Mouse (Mus musculus) monocyte, adult 2 months (primary cell): ENCODE data around the gene Gnb2.

Experiments used
- DNase-seq, 2 experiments: peaks; one replicate each; pipeline ENCODE4 v3.0.0; 2022; ENCODE audit warnings: low spot score in 2 of 2, low read depth in 1 of 2

Gene Gnb2

DNA sequence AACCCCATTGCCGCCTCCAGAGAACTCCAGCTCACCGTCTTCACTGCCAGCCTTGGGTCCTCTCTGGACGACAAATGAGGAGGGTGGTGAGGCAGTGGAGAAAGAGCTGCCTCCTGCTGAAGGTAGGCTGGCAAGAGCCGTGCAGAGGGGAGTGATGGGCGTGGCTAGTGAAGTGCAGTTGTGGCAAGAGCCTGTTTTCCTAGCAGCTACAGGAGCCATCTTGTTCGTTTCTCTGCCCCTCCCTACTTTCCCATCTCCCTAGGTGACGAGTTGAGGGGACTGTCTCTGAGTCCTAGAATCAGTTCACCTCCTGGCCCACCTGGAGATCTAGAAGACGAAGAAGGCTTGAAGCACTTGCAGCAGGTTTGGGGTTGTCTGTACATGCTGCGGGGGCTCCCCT, 11.4 kb downstream of the Gnb2 start:
- DNase-seq, result no peak

DNA sequence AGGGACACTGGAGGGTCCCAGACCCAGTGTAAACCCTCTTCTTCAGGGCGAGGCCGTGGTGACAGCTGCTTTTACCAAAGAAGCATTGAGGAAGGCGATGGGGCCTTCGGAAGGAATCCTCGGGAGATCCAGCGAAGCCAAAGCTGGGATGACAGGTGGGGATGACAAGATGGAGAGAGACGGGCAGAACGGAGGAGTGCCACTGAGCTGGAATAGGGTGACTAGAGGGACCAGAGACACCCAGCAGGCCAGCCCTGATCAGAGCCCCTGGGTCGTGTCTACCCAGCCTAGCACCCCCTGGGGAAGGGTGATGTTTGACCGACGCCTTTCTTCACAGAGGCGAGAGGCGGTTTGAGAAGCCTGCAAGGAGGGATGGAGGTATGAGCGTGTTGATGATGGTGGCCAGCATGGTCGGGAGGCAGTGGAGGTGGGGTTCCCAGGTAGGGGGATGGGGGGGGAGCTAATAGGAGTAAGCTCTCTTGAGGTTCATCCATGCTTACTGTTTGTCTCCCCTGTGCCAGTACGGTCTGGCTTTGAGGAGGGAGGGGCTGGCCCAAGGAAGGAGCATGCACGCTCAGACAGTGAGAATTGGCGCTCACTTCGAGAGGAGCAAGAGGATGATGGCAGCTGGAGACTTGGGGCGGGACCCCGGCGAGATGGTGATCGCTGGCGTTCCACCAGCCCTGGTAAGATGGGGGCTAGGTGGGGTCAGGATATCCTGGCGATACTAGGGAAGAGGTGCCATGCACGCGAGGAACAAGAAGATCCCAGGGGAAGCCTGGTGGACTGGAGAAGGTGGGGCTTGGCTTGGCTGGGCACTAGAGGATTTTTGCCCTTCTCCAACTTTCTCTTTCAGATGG, 13.4 kb downstream of the Gnb2 start:
- no peak for DNase-seq

- DNase-seq, result no peak
These were observed 14.9 kb downstream of the Gnb2 start, which contains the start of gene Gigyf1 for GRCm38 (mm10) chr5:137518436-137518835. Gene Gigyf1 (plus strand): TSS chr5:137518548.

DNA sequence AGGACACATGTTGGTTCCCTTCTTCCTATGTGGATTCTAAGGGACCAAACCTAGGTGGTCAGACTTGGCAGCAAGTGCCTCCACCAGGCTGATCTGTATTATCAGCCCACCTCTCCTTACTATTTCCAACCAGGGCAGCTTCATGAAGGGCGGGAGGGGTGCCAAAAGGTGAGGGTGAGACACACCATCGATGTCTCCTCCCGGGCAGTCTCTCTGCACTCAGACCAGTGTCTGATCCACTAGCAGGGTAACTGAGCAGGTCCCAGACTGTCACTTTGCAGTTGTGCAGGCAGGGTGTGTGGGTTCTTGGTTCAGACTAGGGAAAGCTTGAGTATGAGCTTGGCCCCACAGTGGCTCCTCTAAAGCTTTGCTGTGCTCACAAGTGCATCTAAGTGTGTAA, 18.5 kb downstream of the Gnb2 start:
- DNase-seq, result no peak

GRCm38 (mm10) chr5:137513951-137514721, 19.2 kb downstream of the Gnb2 start:
- DNase-seq, result no peak

DNA sequence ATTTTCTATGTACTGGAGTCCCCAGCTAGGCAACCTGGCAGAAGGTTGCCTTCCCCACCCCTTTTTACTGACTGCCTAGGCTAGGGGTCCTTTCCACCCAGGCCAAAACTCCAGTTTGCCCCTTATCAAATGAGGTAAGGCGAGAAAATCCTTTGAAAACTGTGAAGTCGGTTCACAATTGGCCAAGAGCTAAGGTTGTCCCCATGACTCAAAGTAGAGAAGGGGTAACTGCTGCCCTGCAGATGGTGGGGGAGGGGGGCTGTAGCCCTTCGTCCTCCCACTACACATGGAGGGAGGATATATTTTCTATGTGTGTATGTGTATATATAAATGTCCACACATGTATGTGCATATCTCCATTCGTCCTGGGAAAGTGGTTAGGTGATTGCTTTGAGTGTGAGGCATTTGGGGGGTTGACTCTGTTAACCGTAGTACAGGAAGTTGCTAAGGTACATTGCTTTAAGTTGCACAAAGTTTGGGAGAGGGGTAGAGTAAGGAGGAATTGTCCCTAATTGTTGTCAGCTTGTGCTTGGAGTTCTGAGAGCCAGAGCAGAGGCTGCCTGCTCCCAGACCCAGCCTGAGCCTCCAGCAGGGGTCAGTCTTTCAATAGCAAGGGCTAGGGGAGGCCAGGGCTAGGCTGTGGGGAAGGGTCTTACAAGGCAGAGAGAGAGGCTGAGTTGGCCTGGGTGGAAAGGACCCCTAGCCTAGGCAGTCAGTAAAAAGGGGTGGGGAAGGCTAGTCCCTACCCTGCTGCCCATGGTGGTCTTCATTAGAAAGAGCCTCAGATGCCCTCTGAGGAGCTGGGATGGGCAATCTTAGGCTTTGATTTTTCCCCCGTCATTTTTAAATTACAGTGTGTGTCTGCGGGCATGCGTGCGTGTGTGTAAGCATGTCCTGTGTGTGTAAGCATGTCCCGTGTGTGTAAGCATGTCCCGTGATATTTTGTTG, 20.2 kb downstream of the Gnb2 start:
- DNase-seq, result no peak

GRCm38 (mm10) chr5:137511706-137512105, 21.6 kb downstream of the Gnb2 start:
- DNase-seq, result no peak

GRCm38 (mm10) chr5:137510573-137511390, 22.5 kb downstream of the Gnb2 start:
- DNase-seq, result no peak

DNA sequence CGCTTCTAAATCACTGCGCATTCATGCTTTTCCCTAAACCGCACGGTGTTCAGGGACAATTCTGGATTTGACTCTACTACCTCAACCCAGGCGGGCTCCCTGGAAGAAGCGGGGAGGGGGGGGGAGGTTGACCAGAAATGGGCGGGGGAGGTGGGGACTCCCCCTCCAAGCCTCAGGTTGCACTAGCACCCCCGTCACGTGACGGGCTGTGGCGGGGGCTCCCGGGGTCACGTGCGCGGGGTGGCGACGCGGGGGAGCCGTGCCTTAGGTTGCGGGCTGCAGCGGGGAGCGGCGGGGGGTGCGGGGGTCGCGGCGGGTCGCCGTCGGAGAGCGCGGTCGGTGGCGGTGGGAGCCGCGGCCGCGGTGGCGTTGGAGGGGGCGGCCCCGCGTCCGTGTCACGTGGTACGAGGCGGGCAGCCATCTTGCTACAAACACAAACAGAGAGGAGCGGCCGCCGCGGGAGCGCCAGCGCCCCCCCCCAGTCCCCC, 23.3 kb downstream of the Gnb2 start:
- DNase-seq, result peak in 1 of 2 experiments; percentile 56

DNA sequence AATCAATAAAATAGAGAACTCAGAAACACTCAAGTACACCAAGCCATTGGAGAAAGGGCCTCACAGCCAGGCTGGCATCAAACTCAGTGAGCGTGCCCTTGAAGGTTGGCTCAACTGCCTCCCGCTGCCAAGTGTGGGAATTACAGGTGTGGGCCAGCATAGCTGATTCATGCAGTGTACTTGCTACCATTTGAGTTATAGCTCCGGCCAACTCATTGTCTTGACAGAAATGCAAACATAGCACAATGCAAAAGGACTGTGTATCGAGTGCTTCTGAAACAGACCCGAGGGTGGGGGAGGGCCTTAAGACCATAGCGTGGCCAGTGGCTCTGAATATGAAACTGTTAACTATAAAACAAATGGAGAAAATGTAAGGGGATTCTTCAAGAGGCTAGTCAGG, 29.3 kb downstream of the Gnb2 start:
- DNase-seq, result no peak

DNA sequence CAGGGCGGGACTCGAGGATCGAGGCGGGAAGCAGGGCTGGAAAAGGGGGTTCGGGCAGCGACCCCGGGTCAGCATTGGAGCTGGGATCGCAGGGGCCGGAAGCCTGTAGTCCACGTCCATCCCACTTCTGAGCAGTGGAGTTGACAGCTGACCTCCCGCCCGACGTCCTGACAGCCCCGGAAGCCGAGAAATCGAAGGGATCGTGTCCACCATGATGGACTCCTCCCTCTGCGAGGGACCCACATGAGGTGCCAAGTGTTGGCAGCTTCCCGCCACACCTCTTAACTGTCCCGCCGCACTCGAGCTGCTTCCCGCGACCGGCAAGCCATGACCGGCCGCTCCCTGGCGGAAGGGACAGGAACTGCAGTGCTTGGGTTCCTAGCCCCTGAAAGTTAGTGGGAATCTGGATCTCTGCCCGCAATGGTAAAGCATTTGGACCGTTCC, 30.6 kb downstream of the Gnb2 start:
- DNase-seq, result peak in 1 of 2 experiments; percentile 55

DNA sequence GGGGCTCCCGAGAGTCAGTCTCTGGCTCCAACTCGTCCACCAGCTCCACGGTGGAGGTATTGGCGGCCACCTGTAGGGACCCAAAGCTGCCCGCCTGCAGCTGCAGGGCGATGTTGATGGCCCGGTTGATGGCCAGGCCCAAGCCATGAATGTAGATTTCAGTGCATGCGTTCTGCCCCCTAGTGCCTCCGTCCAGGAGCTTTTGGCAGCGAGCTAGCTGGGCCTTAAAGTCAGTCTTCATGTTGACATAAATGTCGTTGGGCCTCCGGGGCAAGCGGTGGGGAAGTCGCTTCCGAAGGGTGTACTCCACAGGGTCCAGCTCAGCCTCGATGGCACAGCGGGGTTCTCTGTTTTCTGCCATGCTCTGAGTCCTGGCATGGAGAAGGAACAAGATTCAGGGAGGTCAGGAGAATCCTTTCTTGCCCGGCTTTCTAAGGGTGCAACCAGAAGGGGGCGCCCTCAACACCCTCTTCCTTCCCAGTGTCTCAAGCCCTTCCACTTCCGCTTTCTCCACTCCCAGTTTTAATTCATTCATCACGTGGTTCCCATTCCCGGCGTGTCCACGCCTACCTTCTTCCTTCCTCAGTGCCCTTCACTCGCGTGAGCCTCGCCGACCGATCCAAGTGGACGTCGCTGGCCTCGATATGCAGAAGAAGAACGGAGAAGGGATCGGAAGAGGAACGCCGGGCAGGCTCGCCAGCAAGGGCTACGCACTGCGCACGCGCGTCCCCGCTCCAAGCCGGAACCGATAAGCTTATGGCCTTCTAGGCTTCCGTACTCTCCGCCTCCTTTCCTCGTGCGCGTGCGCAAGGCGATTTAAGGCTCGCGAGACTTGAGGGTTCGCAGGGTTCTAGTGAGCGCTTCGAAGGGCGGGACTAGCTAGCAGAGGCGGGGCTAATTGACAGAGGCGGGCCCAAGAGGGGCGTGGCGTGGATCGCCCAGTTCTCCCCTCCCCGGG, 31.3 kb downstream of the Gnb2 start, which contains the start of gene Pop7:
Gene Pop7, minus strand, starts transcription at position 810 of the 958 bp plus-strand sequence.
- peak; percentile 99 to 100 for DNase-seq

DNA sequence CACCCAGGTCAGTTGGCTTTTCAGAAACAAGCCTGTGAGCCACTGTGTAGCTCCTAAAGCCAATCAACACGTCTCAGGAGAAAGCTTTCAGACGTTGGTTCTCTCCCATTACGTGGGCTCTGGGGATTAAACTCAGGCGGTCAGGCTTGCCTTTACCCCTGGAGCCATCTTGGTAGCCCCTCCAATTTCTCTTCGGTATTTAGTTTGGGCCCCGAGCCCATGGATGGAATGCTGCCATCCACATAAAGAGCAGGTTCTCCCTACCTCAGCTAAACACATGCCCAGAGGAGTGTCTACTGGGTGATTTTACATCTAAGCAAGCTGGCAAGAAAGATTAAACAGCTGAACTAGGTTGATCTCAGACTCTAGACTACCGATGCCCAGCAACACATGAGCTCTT, 33.1 kb downstream of the Gnb2 start:
- DNase-seq, result no peak

- DNase-seq, result no peak
These were observed 39.5 kb downstream of the Gnb2 start for GRCm38 (mm10) chr5:137493831-137494230.

- no peak for DNase-seq
These were observed 41.8 kb downstream of the Gnb2 start for GRCm38 (mm10) chr5:137491559-137491958.

- DNase-seq, result no peak
These were observed 45.7 kb downstream of the Gnb2 start for GRCm38 (mm10) chr5:137487616-137488015.

DNA sequence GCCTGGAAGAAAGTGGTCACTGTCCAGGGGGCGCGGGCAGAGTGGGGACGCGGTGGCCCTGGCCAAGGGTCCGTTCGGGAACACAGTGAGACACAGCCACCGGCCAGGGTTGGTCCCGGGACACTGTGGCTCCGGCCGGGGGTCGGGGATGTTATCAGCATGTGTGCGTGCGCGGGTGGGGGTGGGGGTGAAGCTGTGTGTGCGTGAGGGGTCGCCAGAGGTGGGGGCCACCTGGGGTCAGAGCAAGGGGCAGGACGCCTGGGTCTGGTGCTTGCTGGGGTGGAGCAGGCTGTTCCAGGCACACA, 47.5 kb downstream of the Gnb2 start:
- no peak for DNase-seq

- no peak for DNase-seq
These were observed 48.0 kb downstream of the Gnb2 start for GRCm38 (mm10) chr5:137485071-137485850.
